Mouse (Mus musculus): ENCODE data around the gene Washc4.

DNA sequence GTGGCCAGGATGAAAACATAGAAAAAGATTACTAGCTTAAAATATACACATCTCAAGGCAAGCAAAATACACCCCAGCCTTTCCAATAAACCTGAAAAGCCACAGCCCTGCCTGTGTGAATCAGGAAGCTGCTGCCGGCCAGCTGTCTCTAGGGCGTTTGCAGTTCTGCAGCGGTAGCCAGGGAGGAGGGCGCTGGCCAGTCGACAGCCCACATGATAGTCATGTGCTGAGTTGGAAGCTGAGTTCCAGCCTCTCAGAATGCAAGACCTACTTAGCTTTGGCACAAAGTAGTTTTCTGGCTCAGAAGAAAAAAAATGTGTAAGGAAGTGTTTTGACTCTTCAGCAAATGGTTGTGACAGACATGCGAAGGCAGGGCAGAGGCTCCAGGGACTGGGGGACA, 93.7 kb downstream of the Washc4 start:
- TF ChIP-seq CTCF (IDR thresholded peaks at IDR 0.05; ENCODE audit: low read depth, low read length), result no peak
- no peak for TF ChIP-seq POLR2A (IDR thresholded peaks at IDR 0.05; ENCODE audit: extremely low read depth, insufficient read depth, low read length)
